Mouse (Mus musculus) adrenal gland, adult (tissue): Measurements from ENCODE around the gene Selenov.

Source experiments
- DNase-seq, 2 experiments: peaks; one replicate each; pipeline ENCODE4 v3.0.0; 2022 to 2023; ENCODE audit warnings: low spot score in 1 of 2; ENCODE audit not compliant: inconsistent age in 2 of 2

The Selenov gene

DNA sequence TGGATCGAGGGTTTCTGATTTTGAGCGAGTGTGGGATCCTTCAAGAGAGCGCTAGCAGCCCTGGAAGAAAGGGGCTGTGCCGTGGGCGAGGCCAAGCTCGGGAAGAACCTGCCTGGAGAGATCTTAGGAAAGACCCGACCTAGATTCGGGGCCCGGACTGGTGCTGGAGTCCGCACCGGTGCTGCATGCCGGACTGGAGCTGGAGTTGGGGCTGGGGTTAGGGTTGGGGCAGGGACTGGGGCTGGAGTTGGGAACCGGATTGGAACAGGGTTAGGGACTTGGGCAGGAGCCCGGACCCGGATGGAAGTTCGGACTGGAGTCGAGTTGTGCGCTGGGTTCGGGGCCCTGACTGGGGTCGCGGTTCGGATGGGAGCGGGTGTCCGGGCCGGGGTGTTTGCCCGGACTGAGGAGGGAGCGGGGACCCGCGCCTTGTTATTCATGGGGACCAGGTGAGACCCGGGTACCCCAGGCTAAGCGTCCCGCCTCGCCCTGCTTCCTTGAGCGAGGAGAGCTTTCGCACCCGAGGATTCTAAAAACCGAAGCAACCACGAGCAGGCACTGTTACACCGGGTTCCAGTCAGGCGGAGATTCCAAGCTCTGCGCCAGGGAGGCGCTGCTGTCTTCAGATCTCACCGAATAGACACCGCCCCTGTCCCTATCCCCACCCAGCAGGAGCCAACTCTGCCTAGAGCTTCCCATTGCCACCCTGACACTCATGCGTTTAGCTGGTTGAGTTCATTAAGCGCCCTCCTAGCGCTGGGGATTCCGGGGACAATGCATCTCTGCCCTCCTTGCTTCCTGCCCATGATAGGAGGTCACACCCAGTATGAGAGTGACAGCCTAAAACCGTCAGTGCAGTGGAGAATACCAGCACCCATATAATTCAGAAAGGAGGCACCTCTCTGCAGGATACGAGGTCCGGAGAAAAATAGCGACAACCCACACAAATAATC is at the start of gene Selenov:
Gene Selenov, minus strand, starts transcription at position 549 of the 953 bp plus-strand sequence.
- peak; percentile 42 to 68 for DNase-seq

DNA sequence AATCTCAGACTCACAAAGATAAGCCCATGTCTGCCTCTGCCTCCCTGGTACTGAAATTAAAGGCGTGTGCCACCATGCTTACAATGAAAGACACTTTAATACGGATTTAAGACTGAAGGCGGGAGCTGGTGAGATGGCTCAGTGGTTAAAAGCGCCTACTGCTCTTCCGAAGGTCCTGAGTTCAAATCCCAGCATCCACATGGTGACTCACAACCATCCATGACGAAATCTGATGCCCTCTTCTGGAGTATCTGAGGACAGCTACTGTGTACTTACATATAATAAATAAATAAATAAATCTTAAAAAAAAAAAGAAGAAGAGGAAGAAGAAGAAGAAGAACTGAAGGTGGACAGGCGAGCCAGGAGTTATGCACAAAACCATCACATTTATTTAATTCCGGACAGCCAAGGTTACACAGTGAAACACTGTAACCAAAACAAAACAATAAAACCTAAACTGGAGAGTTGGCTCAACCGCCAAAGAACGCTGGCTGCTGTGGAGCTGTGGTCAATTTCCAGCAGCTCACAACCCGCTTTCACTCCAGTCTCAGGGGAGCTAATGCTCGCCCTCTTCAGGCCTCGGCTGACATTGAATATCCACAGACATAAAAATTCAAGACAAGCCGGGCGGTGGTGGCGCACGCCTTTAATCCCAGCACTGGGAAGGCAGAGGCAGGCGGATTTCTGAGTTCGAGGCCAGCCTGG is 48.4 kb upstream of the Selenov start:
- peak; percentile 78 to 91 for DNase-seq

DNA sequence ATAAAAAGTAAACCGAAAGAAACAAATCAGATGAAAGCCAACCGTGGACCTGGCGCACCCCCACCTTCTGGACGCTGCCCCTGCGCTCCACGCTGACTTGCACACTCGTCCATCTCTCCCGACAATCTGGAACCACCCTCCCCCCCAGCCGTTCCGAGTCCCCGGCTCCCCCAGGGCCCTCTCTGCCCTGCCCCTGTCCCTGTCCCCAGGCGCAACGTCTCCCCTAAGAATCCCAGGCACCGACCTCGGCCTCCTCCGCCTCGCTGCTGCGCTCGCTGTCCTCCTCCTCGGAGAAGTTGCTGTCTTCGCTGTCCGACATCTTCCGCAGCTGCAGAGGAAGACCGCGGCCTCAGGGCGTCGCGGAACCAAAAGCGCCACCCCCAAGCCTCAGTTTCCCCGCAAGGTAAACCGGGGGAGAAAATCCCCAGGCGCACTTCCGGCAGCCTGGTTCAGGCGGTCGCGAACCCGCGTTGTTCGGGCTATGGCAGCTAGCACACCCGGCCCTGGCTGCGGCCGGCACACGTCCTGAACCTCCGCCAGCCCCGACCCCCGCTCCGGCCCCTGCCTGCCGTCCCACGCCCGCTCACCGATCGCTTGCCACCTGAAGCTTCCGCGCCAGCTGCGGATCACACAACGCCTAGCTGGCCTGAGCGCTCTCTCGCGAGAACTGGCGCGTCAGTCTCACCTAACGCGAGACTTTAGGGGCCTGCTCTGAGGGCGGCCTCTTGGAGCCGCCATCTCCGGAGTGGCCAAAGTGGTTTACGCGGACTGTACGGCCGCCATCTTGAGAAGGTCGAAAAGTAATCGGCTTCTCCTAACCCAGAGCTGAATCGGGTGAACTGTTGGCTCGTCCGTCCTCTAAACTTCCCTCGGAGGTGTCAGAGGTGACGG is 47.4 kb upstream of the Selenov start, which contains the start of gene Supt5:
Gene Supt5, minus strand, starts transcription at position 639 of the 891 bp plus-strand sequence.
- peak; percentile 97 to 99 for DNase-seq

DNA sequence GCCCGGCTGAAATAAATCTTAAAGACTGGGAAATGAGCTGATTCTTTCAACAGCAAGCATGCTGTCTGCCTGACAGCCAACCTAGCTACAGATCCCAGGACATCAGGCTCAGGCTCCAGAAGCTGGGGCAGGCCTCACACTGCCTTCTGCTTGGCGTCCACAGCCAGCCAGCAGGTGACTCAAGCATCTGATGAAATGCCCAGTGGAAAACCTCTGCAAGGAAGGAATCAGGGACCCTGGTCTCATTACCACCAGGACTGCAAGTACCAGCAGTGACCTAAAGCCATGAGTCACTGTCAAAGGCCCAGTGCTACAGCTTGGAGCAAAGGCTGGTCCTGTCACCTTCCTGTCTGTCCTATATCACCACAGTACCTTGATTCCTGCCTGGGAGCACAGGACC is 44.5 kb upstream of the Selenov start:
- DNase-seq: peak; percentile 76 to 78

DNA sequence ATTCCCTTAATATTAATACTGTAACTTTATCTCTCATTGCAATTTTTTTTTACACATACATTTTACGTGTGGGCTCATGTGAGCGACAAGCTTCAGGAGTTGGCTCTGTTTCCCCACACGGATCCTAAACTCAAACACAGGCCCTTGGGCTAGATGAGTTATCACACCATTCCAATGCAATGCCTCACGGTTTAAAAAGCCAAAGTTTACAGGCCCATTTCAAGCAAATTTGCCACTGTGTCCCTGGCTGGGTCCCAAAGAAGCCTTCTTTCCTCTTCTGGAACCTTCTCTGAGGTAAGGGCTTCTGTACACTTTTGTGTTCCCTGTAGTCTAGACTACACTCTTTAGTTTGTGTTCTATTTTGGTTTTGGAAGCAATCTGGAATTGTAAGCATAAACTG is 43.5 kb upstream of the Selenov start:
- peak in 1 of 2 experiments; percentile 68 for DNase-seq

DNA sequence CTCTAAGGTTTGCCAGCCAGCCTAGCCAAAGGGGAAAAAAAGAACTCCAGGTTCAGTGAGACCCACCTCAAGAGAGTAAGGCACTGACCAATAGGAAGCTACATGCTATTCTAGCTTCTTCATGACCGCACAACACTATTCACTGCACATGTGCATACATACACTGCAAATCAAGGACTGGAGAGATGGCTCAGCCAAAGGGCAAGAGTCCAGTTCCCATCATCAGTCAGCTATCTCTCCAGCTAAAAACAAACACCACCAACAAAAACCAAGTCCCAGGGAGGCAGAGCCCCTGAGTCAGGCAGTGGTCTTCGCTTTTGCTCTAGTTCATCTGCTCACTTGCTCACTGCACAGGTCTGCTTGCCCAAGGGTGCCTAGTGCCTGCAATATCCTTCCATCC is 37.3 kb upstream of the Selenov start:
- no peak for DNase-seq

DNA sequence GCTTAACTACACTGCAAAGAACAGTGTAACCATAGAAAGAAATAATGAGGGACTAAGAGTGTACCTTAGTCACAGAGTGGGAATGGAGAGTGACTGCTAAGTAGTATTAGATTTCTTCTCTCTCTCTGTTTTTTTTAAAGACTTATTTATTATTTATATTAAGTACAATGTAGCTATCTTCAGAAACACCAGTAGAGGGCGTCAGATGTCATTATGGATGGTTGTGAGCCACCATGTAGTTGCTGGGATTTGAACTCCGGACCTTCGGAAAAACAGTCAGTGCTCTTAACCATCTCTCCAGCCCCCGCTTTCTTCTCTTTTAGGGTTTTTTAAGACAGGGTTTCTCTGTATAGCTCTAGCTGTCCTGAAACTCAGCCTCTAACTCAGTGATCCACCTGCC is 35.5 kb upstream of the Selenov start:
- DNase-seq: no peak

DNA sequence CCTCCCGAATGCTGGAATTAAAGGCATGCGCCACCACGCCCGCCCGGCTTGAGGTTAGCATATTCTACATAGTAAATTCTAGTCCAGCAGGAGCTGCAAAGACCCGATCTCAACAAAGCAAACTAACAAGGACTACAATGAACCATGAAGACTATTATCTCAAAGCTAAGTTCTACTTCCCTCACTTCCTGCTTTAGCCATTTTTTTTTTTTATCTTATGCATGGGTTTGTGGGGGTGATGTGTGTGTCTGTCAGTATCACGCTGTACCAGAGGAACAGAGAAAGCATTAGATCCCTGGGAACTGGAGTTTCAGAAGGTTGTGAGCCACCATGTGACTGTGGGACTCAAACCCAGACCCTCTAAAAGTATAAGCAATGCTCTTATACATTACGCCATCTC is 34.3 kb upstream of the Selenov start:
- no peak for DNase-seq

DNA sequence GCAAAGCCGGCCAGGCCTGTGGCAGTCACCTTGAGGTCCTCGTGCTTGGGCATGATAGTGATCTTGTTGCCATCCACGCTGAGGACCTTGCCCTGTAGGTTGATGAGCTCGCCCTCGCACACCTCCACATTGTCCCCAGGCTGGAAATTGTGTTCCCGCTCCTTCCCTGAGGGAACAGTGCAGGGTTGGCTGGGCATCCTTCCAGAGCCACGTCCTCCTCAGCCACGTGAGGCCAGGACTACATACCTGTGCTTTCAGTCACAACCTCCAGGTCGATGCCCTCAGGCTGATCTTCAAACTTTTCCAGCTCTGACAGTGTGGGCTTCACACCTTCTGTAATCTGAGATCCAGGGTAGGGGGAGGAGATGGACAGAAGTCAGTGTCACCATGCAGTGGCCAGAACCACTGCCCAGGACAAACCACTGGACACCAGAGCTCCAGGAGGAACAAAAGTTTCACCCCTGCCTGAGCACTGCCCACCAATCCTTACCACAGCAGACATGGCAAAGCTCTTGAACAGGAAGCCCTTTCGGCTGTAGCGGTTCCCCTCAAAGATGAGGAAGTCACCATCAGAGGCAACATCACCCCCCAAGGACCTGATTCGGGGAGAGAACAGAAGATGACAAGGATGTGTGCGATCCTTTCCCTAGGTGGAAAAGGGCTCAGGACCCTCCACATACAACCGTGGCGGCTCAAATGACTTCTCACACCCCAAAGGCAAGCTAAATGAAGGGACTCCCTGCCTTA is 31.2 kb upstream of the Selenov start:
- DNase-seq: no peak

DNA sequence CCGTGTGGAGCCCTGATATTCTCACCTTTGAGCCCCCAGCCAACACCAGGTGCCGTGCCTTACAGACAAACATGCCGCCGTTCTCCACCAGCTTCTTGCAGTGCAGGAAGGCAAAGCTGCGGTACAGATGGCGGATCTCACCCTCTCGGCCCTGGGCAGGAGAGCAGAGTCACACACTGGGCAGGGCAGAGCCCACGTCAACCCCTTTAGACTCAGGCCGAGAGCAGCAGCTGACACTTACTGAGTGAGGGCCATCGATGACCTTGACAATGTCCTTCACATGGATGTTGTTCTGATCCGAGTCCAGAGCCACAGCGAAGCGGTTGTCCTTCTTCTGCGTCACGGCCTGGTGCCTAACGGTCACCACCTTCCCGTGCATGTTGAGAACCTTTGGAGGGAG is 27.7 kb upstream of the Selenov start:
- peak; percentile 85 to 87 for DNase-seq

DNA sequence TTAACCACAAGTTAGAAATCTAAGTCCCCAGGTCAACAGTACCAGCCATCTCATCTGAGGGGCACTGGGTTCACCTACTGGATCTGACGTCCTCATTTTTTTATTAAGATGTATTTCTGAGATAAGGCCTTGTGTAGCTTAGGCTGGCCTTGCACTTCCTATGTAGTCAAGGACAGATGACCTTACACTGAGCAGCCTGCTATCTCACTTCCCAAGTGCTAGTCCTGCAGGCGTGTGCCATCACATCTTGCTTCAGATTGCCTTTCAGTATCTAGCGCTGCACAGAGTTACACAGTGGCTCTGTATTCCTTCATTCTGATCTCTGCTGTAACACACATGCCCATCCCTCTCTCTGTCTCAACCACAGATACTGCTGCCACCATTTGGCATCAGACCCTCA is 27.1 kb upstream of the Selenov start:
- DNase-seq: peak; percentile 63 to 77

DNA sequence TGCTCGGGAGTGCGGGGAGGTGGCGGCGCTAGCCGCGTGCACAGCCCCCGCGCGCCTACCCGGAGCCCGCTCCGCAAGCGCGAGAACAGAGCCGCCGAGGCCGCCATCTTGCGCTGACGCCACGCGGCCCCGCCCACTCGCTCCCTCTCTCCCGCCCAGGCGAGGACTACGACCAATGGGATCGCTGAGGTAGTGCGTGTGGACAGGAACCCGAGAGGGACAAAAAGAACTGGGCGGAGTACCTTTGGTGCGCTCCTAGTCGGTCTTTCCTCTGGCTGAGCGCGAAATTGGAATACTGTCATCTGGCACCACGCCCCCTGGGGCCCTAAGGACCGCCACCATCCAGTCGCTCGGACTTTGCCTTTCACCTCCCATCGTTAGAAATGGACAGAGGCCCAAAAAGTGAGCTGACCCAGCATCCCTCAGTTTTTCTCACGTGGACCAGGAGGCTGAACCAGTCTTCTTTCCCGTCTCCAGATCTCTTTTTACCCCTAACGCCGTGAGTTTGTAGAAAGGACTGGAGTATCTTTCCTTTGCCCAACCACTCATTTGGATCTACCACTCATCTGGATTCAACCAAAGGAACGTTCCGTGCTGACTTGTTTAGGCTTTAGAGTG is 21.0 kb upstream of the Selenov start, which contains the start of gene Timm50:
Gene Timm50, minus strand, starts transcription at position 147 of the 618 bp plus-strand sequence.
- DNase-seq: peak; percentile 98 to 99

DNA sequence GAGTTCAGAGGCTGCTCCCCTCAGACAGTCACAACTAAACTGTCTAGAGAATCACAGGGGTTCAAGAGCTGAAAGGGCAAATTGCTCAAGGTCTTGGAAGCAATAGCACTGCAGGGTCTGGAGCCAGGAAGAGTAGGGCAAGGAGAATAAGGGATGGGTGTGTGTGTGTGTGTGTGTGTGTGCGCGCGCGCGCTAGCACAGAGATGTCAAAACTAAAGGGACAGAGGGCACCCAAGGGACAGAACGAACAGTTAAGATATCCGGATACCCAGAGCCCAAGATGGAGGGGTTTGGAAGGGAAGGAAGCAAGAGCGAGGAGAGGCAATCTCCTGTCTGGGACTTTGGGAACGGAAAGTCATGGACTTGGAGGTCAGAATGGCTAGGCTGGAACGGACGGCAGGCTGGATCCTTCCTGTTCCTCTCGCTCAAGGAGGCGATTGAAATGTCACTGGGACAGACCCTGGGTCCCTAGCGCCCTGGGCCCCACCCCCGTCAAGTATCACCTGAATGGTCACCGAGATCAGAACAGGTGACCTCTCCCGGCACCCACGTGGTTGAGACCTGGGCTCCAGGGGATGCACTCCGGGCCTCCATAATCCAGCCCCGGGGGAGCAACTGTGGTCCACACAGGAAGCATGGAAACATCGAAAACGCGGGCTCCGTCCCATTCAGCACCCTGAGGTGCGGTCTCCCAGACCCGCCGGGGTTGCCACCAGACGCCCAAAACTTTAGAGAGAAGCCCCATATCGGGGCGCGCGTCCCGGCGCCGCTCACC is 20.4 kb upstream of the Selenov start:
- DNase-seq: peak in 1 of 2 experiments; percentile 56

DNA sequence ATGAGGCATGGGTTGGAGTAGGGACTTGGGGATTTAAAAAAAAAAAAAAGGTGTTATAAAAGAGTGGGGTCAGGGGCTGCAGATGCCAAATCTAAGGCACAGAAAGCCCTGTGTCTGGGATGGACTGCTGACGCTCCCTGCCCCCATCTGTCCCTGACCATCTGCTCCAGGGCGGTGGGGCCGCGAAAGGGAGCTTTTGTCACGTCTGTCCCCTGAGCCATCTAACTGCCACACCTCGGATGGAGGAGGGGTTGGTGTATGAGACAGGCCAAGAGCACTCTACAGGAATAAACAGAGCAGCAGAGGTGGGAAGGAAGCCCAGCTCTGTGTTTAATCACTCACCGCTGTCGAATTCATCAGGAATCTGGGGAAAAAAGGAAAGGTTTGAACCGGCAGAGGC is 18.8 kb upstream of the Selenov start:
- DNase-seq: no peak

DNA sequence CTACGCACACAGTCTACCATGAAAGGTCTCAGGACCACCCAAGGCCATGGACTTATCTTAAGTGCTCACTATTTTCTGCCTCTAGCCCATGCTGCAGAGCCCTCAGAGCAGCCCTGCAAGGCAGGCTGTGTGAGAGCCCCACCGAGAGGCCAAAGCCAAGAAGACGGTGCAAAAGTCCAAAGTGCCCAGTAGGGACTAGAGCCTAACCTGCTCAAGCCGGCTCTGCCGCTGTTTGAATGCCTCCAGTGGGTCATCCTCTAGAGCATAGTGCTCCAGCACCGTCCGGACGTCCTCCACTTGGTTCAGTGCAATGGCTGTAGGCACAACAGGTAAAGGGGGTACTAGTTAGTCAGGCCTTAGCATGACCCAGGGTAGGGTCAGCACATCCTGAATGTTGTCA is 15.2 kb upstream of the Selenov start:
- DNase-seq: no peak

DNA sequence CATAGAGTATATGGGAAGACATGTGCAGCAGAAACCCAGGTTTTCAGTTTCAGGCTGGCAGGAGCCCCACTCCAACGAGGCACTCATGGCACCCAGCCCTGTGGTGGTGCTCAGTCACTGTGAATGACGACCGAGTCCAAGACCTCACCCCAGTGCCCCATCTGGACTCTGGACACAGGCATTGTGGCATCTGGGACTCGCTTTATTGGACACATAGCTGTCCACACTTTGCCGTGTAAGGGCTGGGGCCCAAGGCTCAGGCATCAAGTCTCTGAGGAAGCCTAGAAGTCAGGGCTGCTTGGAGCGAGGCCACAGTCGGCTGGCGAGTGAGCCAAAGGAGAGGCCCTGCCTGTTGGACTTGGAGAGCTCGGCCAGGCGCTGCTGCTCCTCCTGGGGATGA is 14.7 kb upstream of the Selenov start:
- no peak for DNase-seq

DNA sequence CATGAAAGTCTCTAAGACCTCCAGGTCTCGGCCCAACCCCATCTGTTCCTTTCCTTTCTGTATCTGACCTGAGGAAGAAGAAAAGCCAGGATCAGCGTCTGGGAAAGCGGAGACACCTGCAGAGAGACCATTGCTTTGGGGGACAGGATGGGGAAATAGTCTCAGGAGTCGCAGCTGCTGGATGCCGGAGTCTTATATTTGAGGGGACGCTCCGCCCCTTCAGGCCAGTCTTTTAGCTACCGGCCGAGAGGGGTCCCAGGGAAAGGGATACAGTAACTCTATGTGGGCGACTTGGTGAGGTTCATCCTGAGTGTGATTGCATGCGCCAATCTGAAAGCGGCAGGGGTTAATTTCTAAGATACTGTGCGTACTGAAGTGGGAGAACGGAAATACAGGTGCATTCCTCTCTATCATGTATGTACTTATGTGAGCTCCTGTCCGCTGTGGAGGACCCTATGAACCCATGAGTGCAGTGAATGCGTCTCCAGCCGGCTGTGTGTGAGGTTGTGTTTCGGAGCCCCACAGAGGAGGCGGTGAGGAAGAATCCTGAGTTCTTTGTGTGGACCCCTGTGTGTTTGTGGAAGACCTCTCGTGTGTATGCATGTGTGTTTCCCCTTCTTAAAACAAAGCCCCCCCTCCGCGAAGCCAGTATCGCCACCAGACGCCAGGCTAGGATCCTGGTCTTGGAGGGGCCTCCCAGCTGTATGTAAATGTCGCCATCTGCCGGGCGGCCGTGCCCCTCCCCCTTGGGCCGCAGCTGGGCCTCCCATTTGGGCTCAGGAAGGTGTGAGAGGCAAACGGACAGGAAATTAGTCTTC is 10.8 kb upstream of the Selenov start, which contains the start of gene Dll3:
Gene Dll3, minus strand, starts transcription at position 623 of the 818 bp plus-strand sequence.
- peak; percentile 42 to 71 for DNase-seq
